Mouse (Mus musculus): ENCODE measurements at regions not wholly inside any gene's neighbourhood (a gene's known extent, or its start where the extent isn't known, plus 50 kb on each side); places are given as distances from the start of the nearest gene placed in this dataset.

- no peak for ATAC-seq (ENCODE audit: low FRiP score)
- no peaks in the 10 kb centered on the region for H3K4me1 ChIP-seq
- WGBS, result 96% methylated on average over 1 of the region's 1 CpGs
- H3K27ac ChIP-seq (replicated peaks), result no peak overlapping the region
- no peaks in the 10 kb centered on the region for H3K36me3 ChIP-seq
- H3K4me3 ChIP-seq (replicated peaks), result no peak overlapping the region
- no peak overlapping the region for H3K4me2 ChIP-seq
- no peak overlapping the region for H3K9ac ChIP-seq (replicated peaks)
- H3K9me3 ChIP-seq (replicated peaks), result no peaks in the 10 kb centered on the region
- H3K27me3 ChIP-seq (replicated peaks), result no peaks in the 10 kb centered on the region
Measured at GRCm38 (mm10) chr12:63393411-63393810, 1081.1 kb downstream of the Fscb start.

GRCm38 (mm10) chr12:63380681-63381080 lies 1093.8 kb downstream of the Fscb start:
- H3K27ac ChIP-seq (replicated peaks), result no peak overlapping the region
- no peak overlapping the region for H3K9ac ChIP-seq (replicated peaks)
- no peaks in the 10 kb centered on the region for H3K27me3 ChIP-seq (replicated peaks)
- WGBS, result 84% methylated on average over 3 of the region's 3 CpGs
- ATAC-seq (ENCODE audit: low FRiP score), result no peak
- no peaks in the 10 kb centered on the region for H3K36me3 ChIP-seq
- no peak overlapping the region for H3K4me2 ChIP-seq
- no peak overlapping the region for H3K4me3 ChIP-seq (replicated peaks)
- H3K9me3 ChIP-seq (replicated peaks), result no peaks in the 10 kb centered on the region
- H3K4me1 ChIP-seq, result no peaks in the 10 kb centered on the region

GRCm38 (mm10) chr12:63369259-63369822 lies 1105.1 kb downstream of the Fscb start:
- H3K9ac ChIP-seq (replicated peaks), result no peak overlapping the region
- no peak overlapping the region for H3K4me2 ChIP-seq
- H3K4me3 ChIP-seq (replicated peaks), result no peak overlapping the region
- WGBS, result 60% methylated on average over 6 of the region's 6 CpGs
- no peaks in the 10 kb centered on the region for H3K27me3 ChIP-seq (replicated peaks)
- no peaks in the 10 kb centered on the region for H3K36me3 ChIP-seq
- no peak overlapping the region for H3K27ac ChIP-seq (replicated peaks)
- no peaks in the 10 kb centered on the region for H3K9me3 ChIP-seq (replicated peaks)
- ATAC-seq (ENCODE audit: low FRiP score), result peak; percentile 21; the same call in 1 of the 2 replicates
- H3K4me1 ChIP-seq, result no peaks in the 10 kb centered on the region
